Mouse (Mus musculus): ENCODE data around the gene Cpn1. TPM values are rescaled to one million over a fixed set of nuclear protein-coding genes. Genes with fewer than 3 reads are reported as not detected.

Cpn1 gene
- polyA plus RNA-seq, 1 experiment from 2014 or later = 45.3 TPM

- H3K27ac ChIP-seq (replicated peaks) = peak overlapping the region; percentile 45
- DNase-seq (ENCODE audit: low spot score) (no peak), ATAC-seq (ENCODE audit: low FRiP score, low TSS enrichment) (0 out of 2 replicates have a peak, but pooled peaks have one; percentile 9)
- no peaks in the 10 kb centered on the region for H3K9me3 ChIP-seq (ENCODE audit: control insufficient read depth, low read length)
- H3K36me3 ChIP-seq (ENCODE audit: control insufficient read depth, insufficient read depth, low read length) = no peaks in the 10 kb centered on the region
- no peak overlapping the region for H3K9ac ChIP-seq (ENCODE audit: low read length)
- H3K4me3 ChIP-seq (ENCODE audit: low read depth, low read length) = no peak overlapping the region
- H3K4me2 ChIP-seq (replicated peaks; ENCODE audit: low read depth) = no peak overlapping the region
- 62% methylated on average over 4 of the region's 4 CpGs for WGBS
- peaks cover 6% of the 10 kb centered on the region; the same call in 1 of the 2 replicates for H3K4me1 ChIP-seq (replicated peaks; ENCODE audit: control insufficient read depth, insufficient read depth)
- no peak for TF ChIP-seq EP300 (optimal IDR thresholded peaks at IDR 0.05)
- no peak for TF ChIP-seq CTCF (IDR thresholded peaks at IDR 0.05; ENCODE audit: low read depth)
- no peaks in the 10 kb centered on the region for H3K27me3 ChIP-seq (ENCODE audit: control insufficient read depth, insufficient read depth, low read length)
These were observed 66.5 kb downstream of the Cpn1 start for GRCm38 (mm10) chr19:43919841-43920240.

- WGBS = 95% methylated on average over 3 of the region's 3 CpGs
- H3K9ac ChIP-seq (ENCODE audit: low read length) = no peak overlapping the region
- peak; percentile 31 for ATAC-seq (ENCODE audit: low FRiP score, low TSS enrichment)
These were observed 67.5 kb downstream of the Cpn1 start for GRCm38 (mm10) chr19:43918834-43919233.

GRCm38 (mm10) chr19:43917763-43918162, 68.6 kb downstream of the Cpn1 start:
- Histone ChIP-seq H3K4me2 (replicated peaks; ENCODE audit: low read depth) (no peak overlapping the region), H3K27me3 (ENCODE audit: control insufficient read depth, insufficient read depth, low read length) (no peaks in the 10 kb centered on the region), H3K9ac (ENCODE audit: low read length) (no peak overlapping the region), H3K4me3 (ENCODE audit: low read depth, low read length) (no peak overlapping the region), H3K4me1 (replicated peaks; ENCODE audit: control insufficient read depth, insufficient read depth) (peaks cover 6% of the 10 kb centered on the region; the same call in 1 of the 2 replicates), H3K27ac (replicated peaks) (peak overlapping the region; percentile 71; the same call in 1 of the 2 replicates), H3K36me3 (ENCODE audit: control insufficient read depth, insufficient read depth, low read length) (no peaks in the 10 kb centered on the region), H3K9me3 (ENCODE audit: control insufficient read depth, low read length) (no peaks in the 10 kb centered on the region)
- 86% methylated on average over 6 of the region's 6 CpGs for WGBS
- no peak for TF ChIP-seq CTCF (IDR thresholded peaks at IDR 0.05; ENCODE audit: low read depth)
- no peak for TF ChIP-seq EP300 (optimal IDR thresholded peaks at IDR 0.05)
- no peak for DNase-seq (ENCODE audit: low spot score)
- ATAC-seq (ENCODE audit: low FRiP score, low TSS enrichment) = no peak

More at GRCm38 (mm10) chr19:43918834-43919233, 67.5 kb downstream of the Cpn1 start:
- no peak for DNase-seq (ENCODE audit: low spot score)
- Histone ChIP-seq H3K36me3 (ENCODE audit: control insufficient read depth, insufficient read depth, low read length) (no peaks in the 10 kb centered on the region), H3K9me3 (ENCODE audit: control insufficient read depth, low read length) (no peaks in the 10 kb centered on the region), H3K27me3 (ENCODE audit: control insufficient read depth, insufficient read depth, low read length) (no peaks in the 10 kb centered on the region), H3K4me3 (ENCODE audit: low read depth, low read length) (no peak overlapping the region), H3K4me1 (replicated peaks; ENCODE audit: control insufficient read depth, insufficient read depth) (peaks cover 6% of the 10 kb centered on the region; the same call in 1 of the 2 replicates), H3K4me2 (replicated peaks; ENCODE audit: low read depth) (no peak overlapping the region), H3K27ac (replicated peaks) (peak overlapping the region; percentile 53; the same call in 1 of the 2 replicates)
- TF ChIP-seq EP300 (optimal IDR thresholded peaks at IDR 0.05) = no peak
- TF ChIP-seq CTCF (IDR thresholded peaks at IDR 0.05; ENCODE audit: low read depth) = no peak

GRCm38 (mm10) chr19:43917406-43917691, 69.0 kb downstream of the Cpn1 start:
- H3K4me1 ChIP-seq (replicated peaks; ENCODE audit: control insufficient read depth, insufficient read depth) = peaks cover 6% of the 10 kb centered on the region; the same call in 1 of the 2 replicates
- H3K4me2 ChIP-seq (replicated peaks; ENCODE audit: low read depth) = peak overlapping the region; percentile 43

GRCm38 (mm10) chr19:43916586-43917405, 69.6 kb downstream of the Cpn1 start:
- WGBS = 32% methylated on average over 21 of the region's 21 CpGs
- peak overlapping the region; percentile 43 for H3K4me2 ChIP-seq (replicated peaks; ENCODE audit: low read depth)
- peak; percentile 95 for ATAC-seq (ENCODE audit: low FRiP score, low TSS enrichment)

More at GRCm38 (mm10) chr19:43917406-43917691, 69.0 kb downstream of the Cpn1 start:
- no peak overlapping the region for H3K9ac ChIP-seq (ENCODE audit: low read length)
- no peak for DNase-seq (ENCODE audit: low spot score)
- H3K27ac ChIP-seq (replicated peaks) = peak overlapping the region; percentile 71
- TF ChIP-seq CTCF (IDR thresholded peaks at IDR 0.05; ENCODE audit: low read depth) (no peak), EP300 (optimal IDR thresholded peaks at IDR 0.05) (no peak)
- H3K36me3 ChIP-seq (ENCODE audit: control insufficient read depth, insufficient read depth, low read length) = no peaks in the 10 kb centered on the region
- H3K27me3 ChIP-seq (ENCODE audit: control insufficient read depth, insufficient read depth, low read length) = no peaks in the 10 kb centered on the region
- ATAC-seq (ENCODE audit: low FRiP score, low TSS enrichment) = no peak
- H3K4me3 ChIP-seq (ENCODE audit: low read depth, low read length) = no peak overlapping the region
- H3K9me3 ChIP-seq (ENCODE audit: control insufficient read depth, low read length) = no peaks in the 10 kb centered on the region
- 71% methylated on average over 2 of the region's 2 CpGs for WGBS

GRCm38 (mm10) chr19:43915431-43915830, 70.9 kb downstream of the Cpn1 start:
- no peak for DNase-seq (ENCODE audit: low spot score)
- 42% methylated on average over 9 of the region's 9 CpGs for WGBS
- Histone ChIP-seq H3K4me1 (replicated peaks; ENCODE audit: control insufficient read depth, insufficient read depth) (peaks cover 6% of the 10 kb centered on the region; the same call in 1 of the 2 replicates), H3K9ac (ENCODE audit: low read length) (no peak overlapping the region), H3K4me3 (ENCODE audit: low read depth, low read length) (no peak overlapping the region), H3K27ac (replicated peaks) (0 out of 2 replicates have a peak overlapping the region, but pooled peaks have one; percentile 3), H3K36me3 (ENCODE audit: control insufficient read depth, insufficient read depth, low read length) (0 out of 2 replicates have a peak, but pooled peaks cover 5% of the 10 kb centered on the region), H3K27me3 (ENCODE audit: control insufficient read depth, insufficient read depth, low read length) (no peaks in the 10 kb centered on the region), H3K4me2 (replicated peaks; ENCODE audit: low read depth) (no peak overlapping the region), H3K9me3 (ENCODE audit: control insufficient read depth, low read length) (no peaks in the 10 kb centered on the region)
- TF ChIP-seq EP300 (optimal IDR thresholded peaks at IDR 0.05) (no peak), CTCF (IDR thresholded peaks at IDR 0.05; ENCODE audit: low read depth) (no peak)
- ATAC-seq (ENCODE audit: low FRiP score, low TSS enrichment) = no peak

More at GRCm38 (mm10) chr19:43916586-43917405, 69.6 kb downstream of the Cpn1 start:
- Histone ChIP-seq H3K36me3 (ENCODE audit: control insufficient read depth, insufficient read depth, low read length) (no peaks in the 10 kb centered on the region), H3K9ac (ENCODE audit: low read length) (no peak overlapping the region), H3K4me3 (ENCODE audit: low read depth, low read length) (0 out of 2 replicates have a peak overlapping the region, but pooled peaks have one; percentile 10), H3K27me3 (ENCODE audit: control insufficient read depth, insufficient read depth, low read length) (no peaks in the 10 kb centered on the region), H3K9me3 (ENCODE audit: control insufficient read depth, low read length) (no peaks in the 10 kb centered on the region), H3K4me1 (replicated peaks; ENCODE audit: control insufficient read depth, insufficient read depth) (peaks cover 6% of the 10 kb centered on the region; the same call in 1 of the 2 replicates), H3K27ac (replicated peaks) (peak overlapping the region; percentile 71)
- TF ChIP-seq CTCF (IDR thresholded peaks at IDR 0.05; ENCODE audit: low read depth) (no peak), EP300 (optimal IDR thresholded peaks at IDR 0.05) (no peak)
- peak; percentile 89 for DNase-seq (ENCODE audit: low spot score)
